Mouse (Mus musculus) hematopoietic stem cell, adult 5-6 weeks (primary cell): ENCODE measurements around the gene Gmfb. TPM values are rescaled to one million over a fixed set of nuclear protein-coding genes. Genes with fewer than 3 reads are reported as not detected.
A peak's percentile ranks its signal among the peaks of the same experiment; 100 is the strongest.
"Not testable (repeated sequence)": the region's sequence is repeated elsewhere in the genome, so short reads cannot be mapped to it uniquely, and the experiment has no call there.

Source experiments
- ATAC-seq, 2 experiments: fragments of 125-278 bp in 1 of 2; replicated peaks in 1 of 2; 2 replicates each; pipeline ENCODE4 v1.8.0; 2016 to 2017; ENCODE audit warnings: inconsistent platforms in 2 of 2, mild to moderate bottlenecking in 2 of 2, moderate number of reproducible peaks in 2 of 2, low read depth in 1 of 2, moderate TSS enrichment in 1 of 2; ENCODE audit not compliant: low FRiP score in 2 of 2, poor library complexity in 2 of 2, severe bottlenecking in 2 of 2, insufficient read depth in 1 of 2, low TSS enrichment in 1 of 2
- total RNA-seq: library from RNA; stranded (forward); fragments of 172-1452, 232-1000 nt; gene quantifications from 2 replicates; pipeline ENCODE4 v1.2.3, GENCODE M21; 2017

The Gmfb gene
- 91.8 and 104 TPM in 2 replicates for total RNA-seq

DNA sequence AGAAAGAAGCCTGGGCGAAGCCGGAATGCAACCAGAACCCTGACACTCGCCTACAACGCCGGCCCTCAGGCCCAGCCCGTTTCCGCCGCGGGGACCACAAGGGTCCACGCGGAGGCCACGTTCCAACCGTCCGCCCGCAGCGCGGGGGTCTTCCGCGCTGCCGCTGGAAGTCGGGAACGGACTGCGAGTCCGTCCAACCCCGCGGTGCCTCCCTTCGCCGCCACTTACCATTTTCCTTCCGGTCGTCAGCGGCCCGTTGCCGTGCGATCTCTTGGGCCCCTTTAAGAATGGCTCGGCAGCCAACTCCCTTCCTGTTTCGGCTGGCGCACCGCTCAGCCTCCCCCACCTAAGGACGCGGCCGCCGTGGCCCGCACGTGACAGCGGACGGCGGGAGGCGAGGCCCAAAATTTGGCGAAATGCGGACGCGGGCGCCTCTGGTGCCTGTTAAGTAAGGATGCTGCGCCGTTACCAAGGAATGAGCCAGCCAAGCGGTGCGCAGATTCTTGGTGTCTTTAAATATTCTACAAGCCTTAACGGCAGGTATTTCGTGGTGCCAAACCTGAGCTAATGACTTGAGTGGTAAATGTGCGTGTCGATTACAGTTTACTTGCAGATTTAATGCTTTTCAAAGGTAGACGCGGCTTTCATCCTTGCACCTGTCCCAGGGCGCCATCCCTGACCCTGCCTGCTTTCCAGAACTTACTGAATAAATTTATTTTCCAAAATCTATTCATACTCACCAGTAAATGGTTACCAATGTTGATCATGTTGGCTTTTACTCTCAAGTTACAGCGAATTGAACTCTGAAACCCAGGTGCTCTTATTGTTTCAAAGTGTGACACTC lies at the start of gene Gmfb:
TSS of gene Gmfb (minus strand) at position 370 of the 844 bp plus-strand sequence.
- ATAC-seq, result peak; percentile 95 to 96

DNA sequence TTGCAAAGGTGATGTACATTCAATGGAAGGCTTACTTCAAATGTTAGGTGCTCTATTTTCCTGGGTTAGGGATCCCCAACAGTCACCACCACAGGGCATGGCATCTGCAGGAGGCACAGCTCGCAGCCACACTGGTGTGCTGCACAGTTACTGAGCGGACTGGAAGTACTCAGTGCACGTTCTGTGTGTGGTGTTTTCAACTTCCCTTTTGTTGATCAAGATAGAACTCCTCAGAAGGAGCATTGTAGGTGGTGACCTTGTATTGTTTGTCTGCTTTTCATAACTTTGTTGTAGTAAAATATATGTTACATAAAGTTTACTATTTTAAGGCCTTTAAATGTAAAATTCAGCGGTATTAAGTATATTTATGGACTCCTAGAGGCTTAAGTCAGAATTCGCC lies 40.9 kb upstream of the Gmfb start:
- no peak for ATAC-seq

DNA sequence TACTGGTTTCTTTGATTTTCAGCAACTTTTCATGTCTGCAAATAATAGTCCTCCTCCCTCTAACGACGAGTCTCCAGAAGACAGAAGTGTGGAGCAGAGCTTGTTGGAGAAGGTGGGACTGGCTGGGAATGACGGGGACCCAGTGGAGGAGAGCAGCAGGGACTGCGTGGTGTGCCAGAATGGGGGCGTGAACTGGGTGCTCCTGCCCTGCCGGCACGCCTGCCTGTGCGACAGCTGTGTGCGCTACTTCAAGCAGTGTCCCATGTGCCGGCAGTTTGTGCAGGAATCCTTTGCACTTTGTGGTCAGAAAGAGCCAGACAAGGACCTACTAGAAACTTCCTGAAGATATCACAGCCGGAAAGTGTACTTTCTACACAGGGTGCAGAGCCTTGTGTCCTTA lies 31.6 kb upstream of the Gmfb start:
- ATAC-seq, result no peak

DNA sequence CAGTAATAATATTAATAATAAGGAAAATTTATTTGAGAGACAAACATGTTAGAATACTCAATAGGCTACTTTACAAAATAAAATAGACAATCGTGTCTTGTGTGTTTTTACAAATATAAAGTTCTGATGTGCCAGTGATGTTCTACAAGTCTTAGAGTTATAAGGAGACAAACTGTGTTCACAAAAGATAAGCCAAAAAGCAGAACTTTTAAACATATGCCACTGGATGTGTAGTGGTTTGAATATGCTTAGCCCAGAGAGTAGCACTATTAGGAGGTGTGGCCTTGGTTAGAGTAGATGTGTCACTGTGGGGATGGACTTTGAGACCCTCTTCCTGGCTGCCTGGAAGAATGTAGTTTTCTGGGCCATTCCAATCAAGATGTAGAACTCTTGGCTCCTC lies 27.7 kb upstream of the Gmfb start:
- no peak for ATAC-seq

DNA sequence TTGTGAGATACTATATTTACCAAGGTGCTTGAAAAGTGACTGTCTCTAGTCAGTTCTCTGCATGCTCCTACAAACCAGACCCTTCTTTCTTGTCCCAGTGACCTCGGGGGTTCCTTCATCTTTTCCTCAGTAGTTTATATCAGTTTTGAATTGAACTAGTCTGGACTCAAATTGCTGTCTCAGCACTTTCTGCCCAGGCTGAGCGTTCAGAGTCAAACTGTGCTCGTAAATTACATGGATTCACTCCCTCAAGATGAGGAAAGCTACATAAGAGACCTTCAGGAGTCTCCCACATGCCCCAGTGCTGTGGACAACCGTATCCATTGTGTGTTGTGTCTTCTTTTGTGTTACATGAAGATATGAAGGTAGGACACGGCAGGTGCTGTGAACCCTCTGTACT lies 26.7 kb upstream of the Gmfb start:
- ATAC-seq, result no peak

DNA sequence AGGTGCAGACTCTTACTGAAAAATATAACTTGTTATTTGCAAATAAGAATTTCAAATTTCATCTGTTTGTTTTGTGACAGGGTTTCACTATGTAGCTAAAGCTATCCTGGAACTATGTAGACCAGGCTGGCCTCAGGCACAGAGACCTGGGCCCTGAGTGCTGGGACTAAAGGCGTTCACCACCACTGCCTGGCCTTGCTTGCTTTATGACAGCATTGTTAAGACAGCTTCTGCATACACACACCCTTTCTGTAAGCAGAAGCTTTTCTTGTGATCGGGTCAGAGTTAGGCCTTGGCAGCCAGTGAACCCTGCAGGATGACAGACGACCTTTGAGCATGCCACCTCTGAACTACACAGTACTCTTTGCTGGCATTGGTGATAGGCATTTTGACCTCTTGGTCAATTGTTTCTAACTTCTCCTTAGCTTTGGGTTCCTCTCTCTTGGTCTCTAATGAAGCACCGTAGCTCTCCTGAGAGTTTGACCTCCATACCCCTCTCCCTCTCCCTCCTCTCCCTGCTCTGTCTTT lies 26.1 kb upstream of the Gmfb start:
- ATAC-seq, result no peak

DNA sequence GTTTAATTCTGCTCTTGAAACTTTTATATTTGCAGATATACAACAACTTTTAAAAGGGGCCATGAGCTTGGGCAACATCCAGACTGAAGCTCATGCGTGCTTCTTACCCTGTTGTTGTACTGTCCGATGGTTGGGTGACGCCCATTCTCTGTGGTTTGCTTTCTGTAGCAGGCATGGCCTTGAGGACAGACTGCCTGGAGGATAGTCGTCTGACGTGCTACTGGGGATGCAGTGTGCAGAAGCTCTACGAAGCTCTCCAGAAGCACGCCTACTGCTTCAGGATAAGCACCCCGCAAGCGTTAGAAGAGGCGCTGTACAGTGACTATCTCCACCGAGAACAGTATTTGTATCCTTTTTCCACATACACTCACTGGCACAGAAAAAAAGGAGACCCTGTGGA lies 23.7 kb upstream of the Gmfb start:
- ATAC-seq, result no peak

DNA sequence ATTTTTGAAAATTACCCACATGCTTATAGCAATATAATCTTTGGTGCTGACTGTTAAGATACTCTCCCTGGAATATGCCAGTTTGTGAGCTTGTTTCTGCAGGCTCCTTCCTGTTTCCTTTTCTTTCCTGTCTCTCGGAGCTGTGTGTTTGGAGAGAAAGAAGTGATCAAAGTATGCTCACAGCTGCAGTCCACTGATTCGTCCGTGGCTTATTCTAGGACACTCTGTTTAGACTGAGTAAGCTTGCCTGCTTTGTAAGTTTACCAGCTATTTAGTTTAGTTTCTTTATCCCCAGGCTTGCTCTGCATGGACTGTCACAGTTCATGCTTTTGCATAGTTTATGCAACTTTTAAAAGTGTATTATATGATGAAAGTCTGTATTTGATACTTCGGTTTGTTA lies 17.3 kb upstream of the Gmfb start:
- ATAC-seq, result no peak

DNA sequence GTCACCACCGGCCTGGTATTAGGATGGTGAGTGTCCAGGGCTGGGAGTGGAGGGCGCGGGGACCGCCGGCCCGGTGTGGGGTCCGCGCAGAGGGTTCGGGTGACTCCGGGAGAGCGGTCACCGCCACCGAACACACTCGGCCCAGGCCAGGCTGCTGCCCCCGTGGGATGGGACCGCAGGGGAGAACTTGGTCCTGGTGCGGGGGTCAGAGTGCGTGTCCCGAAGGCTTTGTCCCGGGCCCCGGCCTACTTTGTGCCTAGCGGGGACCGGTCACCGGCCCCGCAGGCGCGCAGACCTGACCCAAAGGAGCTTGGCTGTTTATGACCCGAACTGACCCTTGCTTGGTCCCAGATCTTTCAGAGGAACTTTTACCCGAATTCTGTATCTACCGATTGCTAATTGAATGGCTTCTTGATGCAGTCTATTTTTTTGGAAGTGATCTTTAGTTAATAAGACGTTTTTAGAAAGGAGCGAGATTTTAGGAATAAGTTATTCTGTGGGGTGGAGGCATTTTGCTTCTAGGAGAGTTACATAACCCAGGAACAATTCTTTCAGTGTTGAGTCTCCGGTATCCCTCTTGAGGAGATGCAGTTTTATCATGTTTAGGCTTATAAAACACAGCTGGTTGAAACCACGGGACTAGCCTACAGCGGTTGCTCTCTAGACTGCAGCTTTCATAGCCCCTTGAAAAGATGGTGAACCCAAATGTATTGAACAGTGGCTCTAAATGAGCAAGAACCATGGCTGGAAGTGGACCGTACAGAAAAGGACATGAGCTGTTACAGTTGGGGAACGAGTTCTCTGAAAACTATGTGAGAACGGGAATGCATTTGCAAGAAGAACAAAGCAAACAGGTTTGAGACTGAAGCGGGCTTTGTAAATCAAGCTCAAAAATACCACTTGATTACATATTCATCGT lies 10.6 kb upstream of the Gmfb start:
- ATAC-seq, result peak in 1 of 2 experiments; percentile 28; a peak in 1 of 4 replicates

DNA sequence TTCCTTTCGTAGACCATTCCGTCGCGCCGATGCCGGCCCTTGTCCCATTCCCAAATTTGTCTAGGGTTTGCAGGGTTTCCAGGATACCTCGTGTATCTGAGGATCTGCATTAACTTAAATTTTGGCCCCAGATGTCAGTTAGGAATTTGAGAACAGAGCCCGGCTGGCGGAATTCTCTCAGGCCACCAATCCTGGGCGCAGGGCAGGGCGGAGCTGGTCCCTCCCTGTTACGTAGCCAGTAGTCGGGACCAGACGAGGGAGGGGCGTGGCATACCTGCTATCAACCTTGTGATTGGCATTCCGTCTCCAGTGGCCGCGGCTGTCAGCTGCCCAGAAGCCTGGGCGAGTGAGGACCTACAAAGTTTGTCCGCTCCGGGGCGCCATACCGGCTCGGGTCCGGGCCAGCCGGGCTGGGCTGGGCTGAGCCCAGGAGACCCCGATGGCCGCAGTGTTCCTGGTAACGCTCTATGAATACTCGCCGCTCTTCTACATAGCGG lies 9.8 kb upstream of the Gmfb start, which contains the start of gene Cgrrf1:
TSS of gene Cgrrf1 (plus strand) at position 289 of the 497 bp plus-strand sequence.
- ATAC-seq, result peak; percentile 99

DNA sequence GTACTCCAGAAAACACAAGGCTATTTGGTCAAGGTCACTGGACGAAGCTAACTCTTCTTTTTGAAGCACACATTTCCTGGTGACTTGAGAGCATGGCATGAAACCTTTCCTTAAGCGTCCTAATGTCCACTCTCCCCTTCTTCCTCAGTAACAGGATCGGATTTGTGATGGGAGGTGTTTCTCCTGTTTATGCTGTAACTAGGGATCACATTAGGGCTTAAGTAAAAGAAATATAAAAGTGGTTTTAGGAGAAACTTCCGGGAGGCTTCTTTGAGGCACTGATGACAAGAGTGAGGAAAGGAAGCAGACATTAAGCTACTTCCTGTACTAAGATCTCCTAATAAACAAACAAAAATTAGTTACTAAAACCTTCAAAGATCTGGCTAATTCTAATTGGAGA lies 9.3 kb upstream of the Gmfb start:
- ATAC-seq, result peak; percentile 12 to 19; a peak in 1 of 4 replicates

DNA sequence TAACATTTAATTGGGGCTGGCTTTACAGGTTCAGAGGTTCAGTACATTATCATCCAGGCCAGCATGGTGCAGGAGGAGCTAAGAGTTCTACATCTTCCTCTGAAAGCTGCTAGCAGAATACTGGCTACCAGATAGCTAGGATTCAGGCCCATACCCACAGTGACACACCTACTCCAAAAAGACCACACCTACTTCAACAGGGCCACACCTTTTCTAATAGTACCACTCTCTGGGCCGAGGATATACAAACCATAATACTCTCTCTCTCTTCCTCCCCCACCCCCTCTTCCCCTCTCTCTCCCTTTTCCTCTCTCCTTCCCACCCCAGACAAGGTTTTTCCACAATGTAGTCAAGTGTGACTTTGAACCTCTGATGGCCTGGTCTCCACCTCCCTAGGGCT lies 5.4 kb upstream of the Gmfb start:
- ATAC-seq, result no peak

DNA sequence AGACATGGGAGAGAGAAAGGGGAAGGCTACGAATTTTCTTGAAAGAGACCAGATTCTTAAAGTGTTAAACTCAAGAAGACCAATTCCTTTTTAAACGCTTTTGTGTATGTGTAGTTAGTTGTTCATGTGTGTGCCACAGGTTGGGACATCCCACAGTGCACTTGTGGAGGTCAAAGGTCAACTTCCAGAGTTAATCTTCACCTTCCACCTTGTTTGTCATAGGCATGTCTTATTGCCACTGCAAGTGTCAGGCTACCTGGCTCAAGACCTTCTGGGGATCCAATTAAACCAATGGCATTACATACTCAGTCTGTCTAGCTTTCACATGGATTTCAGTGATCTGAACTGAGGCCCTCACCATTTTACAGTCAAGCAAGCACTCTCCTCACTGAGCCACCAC lies 2.0 kb upstream of the Gmfb start:
- no peak for ATAC-seq

DNA sequence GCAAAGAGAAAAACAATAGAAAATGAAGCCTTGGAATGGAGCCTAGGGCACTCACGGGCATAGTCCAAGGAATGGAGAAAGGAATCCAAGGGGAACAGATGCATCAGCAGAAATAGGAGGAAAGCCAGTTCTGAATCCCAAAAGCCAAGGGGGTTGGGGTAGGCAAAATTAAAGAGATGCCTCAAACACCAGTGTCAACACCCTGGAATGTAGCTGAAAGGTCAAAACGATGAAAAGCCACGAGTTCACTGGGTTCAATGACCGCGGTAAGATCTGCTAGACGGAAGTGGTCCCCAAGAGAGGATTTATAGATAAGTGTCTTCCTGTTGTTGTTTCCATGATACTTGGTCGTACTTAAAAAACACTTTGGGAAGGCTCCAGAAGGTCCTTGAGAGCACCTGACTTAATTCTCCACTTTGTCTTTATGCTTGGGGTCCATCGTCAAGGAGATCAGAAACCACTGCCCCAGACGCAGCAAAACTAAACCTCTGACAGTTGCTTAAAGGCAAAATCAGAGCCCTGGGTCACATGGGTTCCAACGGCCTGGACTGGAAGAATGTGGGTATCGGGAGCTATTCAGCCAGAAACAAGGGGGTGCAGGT lies 670 bp downstream of the Gmfb start:
- ATAC-seq, result peak in 1 of 2 experiments; percentile 8; a peak in 1 of 4 replicates

DNA sequence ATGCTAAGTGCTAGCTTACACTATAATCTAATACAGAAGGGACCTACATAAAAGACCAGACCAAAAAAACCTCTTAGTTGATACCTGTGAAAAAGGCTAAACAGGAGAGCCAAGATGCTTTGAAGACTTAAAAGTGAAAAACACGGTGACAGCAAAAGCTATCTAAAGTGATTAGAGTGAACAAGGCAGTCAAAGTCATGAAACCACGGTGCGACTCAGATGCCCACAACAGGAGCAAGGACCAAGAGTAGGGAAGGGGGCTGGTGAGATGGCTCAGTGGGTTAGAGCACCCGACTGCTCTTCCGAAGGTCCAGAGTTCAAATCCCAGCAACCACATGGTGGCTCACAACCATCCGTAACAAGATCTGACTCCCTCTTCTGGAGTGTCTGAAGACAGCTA lies 2.1 kb downstream of the Gmfb start:
- ATAC-seq, result not testable (repeated sequence)

DNA sequence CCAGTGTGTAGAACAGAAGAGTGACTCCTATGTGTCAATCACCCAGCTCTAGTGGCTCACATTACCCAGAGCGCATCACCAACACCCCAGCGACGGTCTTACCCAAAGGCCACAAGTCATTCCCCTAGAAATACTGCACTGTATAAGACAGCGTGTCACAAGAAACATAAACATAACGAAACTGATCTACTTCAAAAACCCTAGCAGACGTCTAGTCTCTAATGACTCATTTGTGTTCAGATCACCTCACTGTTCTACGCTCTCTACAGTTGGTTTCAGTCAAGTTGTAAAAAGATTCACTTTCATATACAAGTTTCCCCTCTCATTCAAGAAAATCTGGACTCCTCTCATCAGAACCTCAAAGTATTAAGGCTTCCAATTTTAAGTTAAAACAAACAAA lies 3.3 kb downstream of the Gmfb start:
- ATAC-seq, result no peak

DNA sequence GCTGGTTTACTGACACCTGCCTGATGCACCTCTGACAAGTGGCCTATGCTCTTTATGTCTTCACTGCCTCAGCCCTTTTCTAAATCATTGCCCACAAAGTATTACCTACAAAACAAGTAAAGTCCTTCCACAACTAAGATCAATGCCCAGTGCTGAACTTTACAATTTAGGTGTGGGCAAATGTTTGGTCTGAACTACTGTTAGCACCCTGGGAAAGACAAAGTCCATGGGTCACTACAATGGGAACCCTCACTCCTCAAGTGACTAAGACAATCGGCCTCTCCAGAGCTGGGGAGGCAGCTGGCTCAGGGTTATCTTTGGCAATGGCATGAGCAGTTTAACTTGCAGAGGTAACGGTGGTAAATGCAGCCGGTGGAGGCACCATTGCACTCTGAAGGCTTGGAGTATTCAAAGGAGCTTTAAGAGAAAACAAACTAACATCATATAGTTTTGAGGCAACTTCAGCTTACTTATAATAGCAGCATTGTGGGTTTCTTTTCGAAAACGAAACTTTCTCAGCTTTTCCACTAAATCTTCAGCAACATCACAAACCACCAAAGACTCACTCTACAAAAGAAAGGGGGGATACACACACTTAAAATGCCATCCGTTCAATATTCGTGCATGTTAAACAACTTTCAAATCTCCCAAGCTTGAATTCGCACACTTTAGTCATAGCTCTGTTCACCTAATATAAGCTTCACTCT lies 5.0 kb downstream of the Gmfb start:
- no peak for ATAC-seq
